Mouse (Mus musculus): ENCODE measurements at regions not wholly inside any gene's neighbourhood (a gene's known extent, or its start where the extent isn't known, plus 50 kb on each side); places are given as distances from the start of the nearest gene placed in this dataset.

- no peak for DNase-seq (ENCODE audit: low spot score)
- Histone ChIP-seq H3K27ac (replicated peaks) (no peak overlapping the region), H3K9me3 (replicated peaks) (no peaks in the 10 kb centered on the region), H3K36me3 (no peaks in the 10 kb centered on the region), H3K4me1 (no peaks in the 10 kb centered on the region), H3K27me3 (ENCODE audit: low read depth, poor library complexity, severe bottlenecking) (no peaks in the 10 kb centered on the region), H3K4me3 (no peak overlapping the region)
- 76% methylated on average over 2 of the region's 2 CpGs for WGBS
Observed at GRCm38 (mm10) chr4:34424131-34424646, 126.5 kb upstream of the Akirin2 start.

DNA sequence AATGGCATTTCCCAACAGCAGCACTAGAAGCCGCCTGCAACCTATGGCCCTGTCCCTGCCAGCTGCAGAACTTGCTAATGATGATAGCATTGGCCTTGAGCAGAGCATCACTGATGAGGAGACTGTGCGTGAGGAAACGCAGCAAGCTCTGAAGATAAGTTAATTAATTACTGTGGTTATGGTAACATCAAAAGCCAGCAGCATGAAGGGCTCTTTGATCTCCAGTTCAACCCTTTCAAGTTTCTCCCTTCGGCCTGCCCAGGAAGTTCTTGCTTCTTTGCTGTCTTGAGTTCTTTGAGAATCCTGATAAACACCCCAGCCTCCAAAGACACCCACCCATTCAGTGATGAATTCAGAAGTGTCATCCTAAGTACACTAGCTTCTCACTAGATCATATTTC, 121.7 kb upstream of the Akirin2 start:
- no peak overlapping the region for H3K27ac ChIP-seq (replicated peaks)
- H3K4me3 ChIP-seq = no peak overlapping the region
- H3K36me3 ChIP-seq = no peaks in the 10 kb centered on the region
- H3K27me3 ChIP-seq (ENCODE audit: low read depth, poor library complexity, severe bottlenecking) = no peaks in the 10 kb centered on the region
- no peak for DNase-seq (ENCODE audit: low spot score)
- no peaks in the 10 kb centered on the region for H3K9me3 ChIP-seq (replicated peaks)
- H3K4me1 ChIP-seq = no peaks in the 10 kb centered on the region
- WGBS = 73% methylated on average over 4 of the region's 4 CpGs

DNA sequence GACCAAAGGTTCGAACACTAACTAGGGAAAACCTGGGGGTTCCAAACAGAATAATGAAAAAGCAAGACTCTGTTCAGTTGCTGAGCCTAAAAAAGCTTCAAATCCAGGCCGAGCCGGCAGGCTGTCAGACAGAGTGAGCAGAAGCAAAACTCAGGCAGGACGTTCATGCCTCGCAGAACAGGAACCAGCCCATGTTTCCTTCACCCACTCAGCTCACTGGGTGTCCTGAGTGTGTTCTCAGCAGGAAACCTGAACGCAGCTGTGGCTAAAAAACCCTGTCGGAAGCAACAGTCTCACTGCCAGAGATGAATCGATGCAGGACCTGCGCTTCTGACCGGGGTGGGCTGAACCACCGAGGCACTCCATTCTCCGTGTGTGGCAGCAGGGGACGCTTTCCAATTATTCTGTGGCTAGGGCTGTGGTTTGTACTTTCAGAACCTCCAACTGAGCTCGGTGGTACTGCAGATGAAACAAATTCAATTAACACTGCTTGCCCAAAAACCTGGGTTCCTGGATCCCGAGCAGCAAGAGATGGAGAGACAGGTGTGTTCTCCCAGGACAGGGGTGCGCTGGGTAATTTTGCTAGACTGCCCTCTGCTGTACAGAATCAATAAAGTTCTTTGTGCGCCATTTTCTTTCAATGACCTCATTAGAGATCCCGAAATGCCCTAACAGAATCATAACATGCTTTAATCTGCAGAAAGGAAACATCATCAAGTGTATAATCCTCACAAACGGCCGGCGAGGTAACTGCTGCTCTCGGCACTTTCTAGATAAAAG, 121.1 kb upstream of the Akirin2 start:
- DNase-seq (ENCODE audit: low spot score) = no peak
- Histone ChIP-seq H3K27me3 (ENCODE audit: low read depth, poor library complexity, severe bottlenecking) (no peaks in the 10 kb centered on the region), H3K4me3 (no peak overlapping the region), H3K36me3 (no peaks in the 10 kb centered on the region), H3K4me1 (no peaks in the 10 kb centered on the region), H3K27ac (replicated peaks) (no peak overlapping the region), H3K9me3 (replicated peaks) (no peaks in the 10 kb centered on the region)
- 81% methylated on average over 22 of the region's 22 CpGs for WGBS

DNA sequence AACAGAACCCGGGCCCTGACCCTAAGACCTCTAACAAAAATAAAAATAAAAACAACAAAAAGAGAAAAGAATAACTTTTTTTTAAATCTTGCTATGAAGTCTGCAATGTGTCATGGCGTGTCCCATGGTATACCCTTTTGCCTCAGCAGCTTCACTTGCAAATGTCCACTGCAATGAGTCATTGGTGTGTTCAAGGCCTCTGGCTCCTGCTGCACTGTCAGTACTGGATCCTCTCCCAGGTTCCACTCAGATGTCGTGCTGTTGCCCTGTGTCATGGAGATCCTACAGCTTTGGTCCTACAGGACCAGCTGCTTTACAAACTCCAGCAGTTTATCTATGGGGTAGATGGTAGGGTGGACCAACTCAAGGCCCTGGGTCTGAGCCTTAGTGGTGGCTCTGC, 113.4 kb upstream of the Akirin2 start:
- Histone ChIP-seq H3K4me1 (no peaks in the 10 kb centered on the region), H3K9me3 (replicated peaks) (no peaks in the 10 kb centered on the region), H3K27ac (replicated peaks) (no peak overlapping the region), H3K27me3 (ENCODE audit: low read depth, poor library complexity, severe bottlenecking) (no peaks in the 10 kb centered on the region), H3K4me3 (no peak overlapping the region), H3K36me3 (no peaks in the 10 kb centered on the region)
- WGBS = 89% methylated on average over 3 of the region's 3 CpGs
- no peak for DNase-seq (ENCODE audit: low spot score)

- H3K27me3 ChIP-seq (ENCODE audit: low read depth, poor library complexity, severe bottlenecking) = no peaks in the 10 kb centered on the region
- H3K4me1 ChIP-seq = no peaks in the 10 kb centered on the region
- H3K4me3 ChIP-seq = no peak overlapping the region
- no peak overlapping the region for H3K27ac ChIP-seq (replicated peaks)
- WGBS = 82% methylated on average over 7 of the region's 7 CpGs
- DNase-seq (ENCODE audit: low spot score) = no peak
- H3K9me3 ChIP-seq (replicated peaks) = no peaks in the 10 kb centered on the region
- no peaks in the 10 kb centered on the region for H3K36me3 ChIP-seq
Observed at GRCm38 (mm10) chr4:34449582-34449981, 101.2 kb upstream of the Akirin2 start.

GRCm38 (mm10) chr4:34462591-34462990, 88.1 kb upstream of the Akirin2 start:
- H3K4me1 ChIP-seq = no peaks in the 10 kb centered on the region
- H3K9me3 ChIP-seq (replicated peaks) = no peaks in the 10 kb centered on the region
- H3K36me3 ChIP-seq = no peaks in the 10 kb centered on the region
- no peak overlapping the region for H3K4me3 ChIP-seq
- H3K27ac ChIP-seq (replicated peaks) = no peak overlapping the region
- no peaks in the 10 kb centered on the region for H3K27me3 ChIP-seq (ENCODE audit: low read depth, poor library complexity, severe bottlenecking)
- DNase-seq (ENCODE audit: low spot score) = no peak
- 92% methylated on average over 4 of the region's 4 CpGs for WGBS

GRCm38 (mm10) chr4:34465845-34466244, 84.9 kb upstream of the Akirin2 start:
- no peak overlapping the region for H3K27ac ChIP-seq (replicated peaks)
- no peaks in the 10 kb centered on the region for H3K36me3 ChIP-seq
- no peaks in the 10 kb centered on the region for H3K4me1 ChIP-seq
- no peak overlapping the region for H3K4me3 ChIP-seq
- H3K9me3 ChIP-seq (replicated peaks) = no peaks in the 10 kb centered on the region
- WGBS = 84% methylated on average over 2 of the region's 2 CpGs
- no peaks in the 10 kb centered on the region for H3K27me3 ChIP-seq (ENCODE audit: low read depth, poor library complexity, severe bottlenecking)
- DNase-seq (ENCODE audit: low spot score) = no peak

DNA sequence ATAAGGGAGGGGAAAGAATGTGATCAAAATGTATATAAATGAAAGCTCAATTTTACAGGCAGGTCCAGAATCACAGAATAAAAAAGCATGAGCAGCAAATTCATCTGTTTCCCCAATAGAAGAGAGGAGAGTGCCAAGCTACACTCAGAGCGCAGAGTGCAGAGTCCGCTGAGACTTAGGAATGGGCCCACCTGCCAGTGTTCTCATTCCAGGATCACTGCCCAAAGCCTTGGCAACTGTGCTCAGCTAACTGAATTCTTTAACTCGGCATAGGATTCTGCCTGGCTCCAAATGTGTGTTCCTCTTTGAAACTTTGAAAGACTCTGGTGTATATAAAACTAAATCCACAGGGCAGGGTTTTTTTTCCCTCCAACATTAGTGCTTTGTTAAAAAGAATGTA, 84.4 kb upstream of the Akirin2 start:
- Histone ChIP-seq H3K27ac (replicated peaks) (no peak overlapping the region), H3K4me1 (no peaks in the 10 kb centered on the region), H3K27me3 (ENCODE audit: low read depth, poor library complexity, severe bottlenecking) (no peaks in the 10 kb centered on the region), H3K36me3 (no peaks in the 10 kb centered on the region), H3K9me3 (replicated peaks) (no peaks in the 10 kb centered on the region), H3K4me3 (no peak overlapping the region)
- WGBS = 86% methylated on average over 3 of the region's 3 CpGs
- DNase-seq (ENCODE audit: low spot score) = no peak

DNA sequence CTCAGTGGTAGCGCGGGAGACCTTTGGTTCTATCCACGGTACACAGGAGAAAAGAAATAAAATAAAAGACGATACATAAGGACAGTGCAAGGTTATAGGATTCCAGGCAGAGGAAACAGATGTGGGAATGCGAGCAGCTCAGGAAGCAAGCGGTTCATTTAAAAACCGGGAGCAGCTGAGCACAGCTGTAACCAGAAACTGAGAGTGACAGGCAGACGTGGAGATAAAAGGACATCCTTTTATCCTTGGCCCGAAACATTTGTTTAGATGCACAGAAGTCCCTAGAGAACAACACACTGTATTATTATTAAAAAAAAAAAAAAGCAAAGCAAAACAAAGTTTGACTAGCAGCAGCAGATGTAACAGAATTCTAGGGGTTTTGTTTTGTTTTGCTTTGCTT, 82.6 kb upstream of the Akirin2 start:
- Histone ChIP-seq H3K27me3 (ENCODE audit: low read depth, poor library complexity, severe bottlenecking) (no peaks in the 10 kb centered on the region), H3K4me3 (no peak overlapping the region), H3K9me3 (replicated peaks) (no peaks in the 10 kb centered on the region), H3K4me1 (no peaks in the 10 kb centered on the region), H3K27ac (replicated peaks) (no peak overlapping the region), H3K36me3 (no peaks in the 10 kb centered on the region)
- DNase-seq (ENCODE audit: low spot score) = no peak
- 71% methylated on average over 9 of the region's 9 CpGs for WGBS

DNA sequence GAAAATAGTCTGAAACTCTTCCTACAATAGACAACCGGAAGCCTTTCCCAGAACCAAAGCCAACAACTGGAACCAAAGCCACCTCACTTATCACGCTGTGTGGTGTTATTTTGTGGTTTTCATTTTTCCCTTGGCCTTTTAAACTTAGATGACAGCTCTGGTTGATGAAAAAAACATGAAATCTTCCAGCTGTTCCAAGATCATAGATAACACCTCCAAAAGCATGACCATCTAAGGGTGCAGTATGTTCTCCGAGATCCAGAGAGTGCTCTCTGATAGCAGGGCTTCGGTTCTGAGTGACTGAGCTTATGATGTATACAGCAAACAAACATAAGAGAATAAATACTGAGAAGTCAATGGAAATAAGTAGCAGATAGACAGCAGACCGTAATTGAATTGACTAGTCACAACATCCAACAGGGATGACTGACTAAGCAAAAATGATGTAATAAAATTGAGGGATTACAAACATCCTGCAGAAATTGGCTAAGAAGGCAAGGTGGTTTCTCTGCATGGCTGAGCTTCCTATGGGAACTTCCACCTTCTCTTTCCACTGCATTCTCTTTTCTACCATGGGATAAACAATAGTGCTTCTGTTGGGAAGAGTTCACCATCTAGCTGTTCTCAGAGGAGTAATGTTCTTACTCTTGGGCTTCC, 74.8 kb upstream of the Akirin2 start:
- Histone ChIP-seq H3K36me3 (no peaks in the 10 kb centered on the region), H3K27ac (replicated peaks) (no peak overlapping the region), H3K9me3 (replicated peaks) (no peaks in the 10 kb centered on the region), H3K27me3 (ENCODE audit: low read depth, poor library complexity, severe bottlenecking) (no peaks in the 10 kb centered on the region), H3K4me3 (no peak overlapping the region), H3K4me1 (no peaks in the 10 kb centered on the region)
- 91% methylated on average over 5 of the region's 5 CpGs for WGBS
- DNase-seq (ENCODE audit: low spot score) = no peak

DNA sequence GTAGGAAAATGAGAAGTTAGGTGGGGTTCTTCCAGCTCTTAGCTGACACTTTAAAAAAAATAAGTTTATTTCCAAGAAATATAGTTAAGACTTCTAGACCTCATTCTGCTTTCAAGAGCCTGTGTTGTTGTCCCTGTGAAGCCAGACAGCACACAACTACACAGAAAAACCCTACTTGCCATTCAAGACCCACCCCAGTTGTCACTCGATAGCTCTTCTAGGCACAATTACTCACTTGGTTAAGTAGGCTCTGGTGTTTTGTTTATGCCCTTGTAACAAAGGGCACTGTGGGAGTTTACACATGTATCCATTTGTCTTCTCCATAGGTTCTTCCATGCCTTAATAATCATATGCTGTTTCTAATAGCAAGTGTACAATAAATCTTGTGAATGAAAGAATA, 66.5 kb upstream of the Akirin2 start:
- 87% methylated on average over 1 of the region's 1 CpGs for WGBS
- no peak overlapping the region for H3K27ac ChIP-seq (replicated peaks)

DNA sequence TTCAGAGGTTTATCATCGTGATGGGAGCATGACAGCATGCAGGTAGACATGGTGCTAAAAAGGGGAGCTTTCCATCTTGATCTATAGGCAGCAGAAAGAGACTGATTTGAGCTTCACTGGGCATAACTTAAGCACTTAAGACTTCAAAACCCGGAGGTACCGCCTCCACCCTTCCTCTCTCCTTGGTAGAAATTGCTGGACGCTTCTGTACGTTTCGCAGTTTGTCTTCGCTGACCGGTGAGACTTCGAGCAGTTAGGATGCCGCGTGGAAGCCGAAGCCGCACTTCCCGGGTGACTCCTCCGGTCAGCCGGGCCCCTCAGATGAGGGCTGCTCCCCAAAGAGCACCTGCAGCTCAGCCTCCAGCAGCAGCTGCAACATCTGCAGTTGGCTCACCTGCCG, 65.2 kb upstream of the Akirin2 start:
- Histone ChIP-seq H3K27ac (replicated peaks) (no peak overlapping the region), H3K4me1 (no peaks in the 10 kb centered on the region), H3K27me3 (ENCODE audit: low read depth, poor library complexity, severe bottlenecking) (no peaks in the 10 kb centered on the region), H3K36me3 (no peaks in the 10 kb centered on the region), H3K4me3 (no peak overlapping the region), H3K9me3 (replicated peaks) (no peaks in the 10 kb centered on the region)
- 87% methylated on average over 17 of the region's 17 CpGs for WGBS
- no peak for DNase-seq (ENCODE audit: low spot score)

More for the DNA sequence above, 66.5 kb upstream of the Akirin2 start:
- Histone ChIP-seq H3K4me1 (no peaks in the 10 kb centered on the region), H3K36me3 (no peaks in the 10 kb centered on the region), H3K4me3 (no peak overlapping the region), H3K9me3 (replicated peaks) (no peaks in the 10 kb centered on the region), H3K27me3 (ENCODE audit: low read depth, poor library complexity, severe bottlenecking) (no peaks in the 10 kb centered on the region)
- no peak for DNase-seq (ENCODE audit: low spot score)

DNA sequence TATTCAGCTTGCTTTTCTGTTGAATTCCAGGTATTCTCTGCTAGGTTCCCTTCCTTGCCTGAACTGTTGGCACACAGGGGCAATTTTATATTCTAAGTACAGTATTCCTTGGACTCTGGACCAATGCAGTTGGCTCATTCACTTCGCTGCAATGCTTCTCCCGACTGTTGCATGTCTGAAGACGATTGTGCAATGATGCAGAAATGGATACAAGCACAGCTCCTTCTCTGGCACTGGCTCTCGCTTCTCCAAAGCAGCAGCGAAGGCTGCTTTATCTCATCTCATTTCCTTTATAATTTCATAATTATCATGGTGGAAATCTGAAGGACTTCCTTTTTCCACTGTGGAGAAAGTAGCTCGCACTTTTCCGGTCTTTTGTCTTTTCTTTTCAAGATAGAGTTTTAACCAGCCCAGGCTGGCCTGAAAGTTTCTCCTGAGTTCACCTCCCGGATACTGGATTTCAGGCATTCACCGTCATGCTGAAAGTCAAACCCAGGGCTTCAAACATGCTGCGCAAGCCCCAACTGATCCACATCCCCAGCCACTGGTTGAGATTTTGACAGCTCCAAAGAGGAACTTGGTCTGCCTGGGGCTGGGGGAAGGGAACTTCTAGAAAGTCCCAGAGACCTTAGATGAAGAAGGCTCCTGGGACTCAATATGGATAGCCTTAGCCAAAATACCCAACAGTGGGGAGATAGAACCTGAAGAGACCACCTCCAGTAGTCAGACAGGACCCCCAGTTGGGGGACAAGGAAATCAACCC, 55.6 kb upstream of the Akirin2 start:
- DNase-seq (ENCODE audit: low spot score) = no peak
- H3K4me1 ChIP-seq = no peaks in the 10 kb centered on the region
- 92% methylated on average over 10 of the region's 10 CpGs for WGBS

More for the DNA sequence above, 55.6 kb upstream of the Akirin2 start:
- Histone ChIP-seq H3K27ac (replicated peaks) (no peak overlapping the region), H3K9me3 (replicated peaks) (peaks cover 6% of the 10 kb centered on the region; the same call in 1 of the 2 replicates), H3K4me3 (no peak overlapping the region), H3K36me3 (no peaks in the 10 kb centered on the region), H3K27me3 (ENCODE audit: low read depth, poor library complexity, severe bottlenecking) (no peaks in the 10 kb centered on the region)

All from midbrain, embryonic 10.5 days (tissue).